Mouse (Mus musculus): ENCODE measurements around the gene Trank1. TPM values are rescaled to one million over a fixed set of nuclear protein-coding genes. Genes with fewer than 3 reads are reported as not detected.

The Trank1 gene
- polyA plus RNA-seq, 1 experiment from 2014 or later, result 0.07 TPM

DNA sequence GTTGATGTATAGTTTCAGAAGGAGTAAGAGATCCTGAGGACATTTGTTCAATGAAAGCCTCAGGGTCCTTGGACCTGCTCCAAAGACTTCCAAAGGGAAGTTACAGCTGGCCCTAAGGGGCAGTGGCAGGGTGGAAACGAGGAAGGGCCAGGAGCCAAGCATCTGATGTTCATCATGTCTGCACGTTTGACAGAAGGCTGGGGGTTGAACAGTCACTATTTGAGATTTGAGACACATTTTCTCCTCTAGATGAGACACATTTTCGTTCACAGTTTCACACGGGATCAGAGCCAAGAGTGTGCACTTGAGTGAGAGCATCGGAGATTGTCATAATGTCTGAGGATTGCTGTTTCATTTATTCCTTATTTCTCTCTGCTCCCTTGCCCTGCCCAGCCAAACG is 96.5 kb downstream of the Trank1 start:
- WGBS, result 32% methylated on average over 6 of the region's 6 CpGs
- Histone ChIP-seq H3K9me3 (no peaks in the 10 kb centered on the region), H3K36me3 (no peaks in the 10 kb centered on the region), H3K27ac (no peak overlapping the region), H3K4me1 (no peaks in the 10 kb centered on the region), H3K27me3 (no peaks in the 10 kb centered on the region), H3K4me3 (no peak overlapping the region), H3K4me2 (no peak overlapping the region), H3K9ac (no peak overlapping the region)
- peak; percentile 78; the same call in 1 of the 2 replicates for ATAC-seq (ENCODE audit: borderline replicate concordance, extremely low read depth, low FRiP score, low TSS enrichment)

DNA sequence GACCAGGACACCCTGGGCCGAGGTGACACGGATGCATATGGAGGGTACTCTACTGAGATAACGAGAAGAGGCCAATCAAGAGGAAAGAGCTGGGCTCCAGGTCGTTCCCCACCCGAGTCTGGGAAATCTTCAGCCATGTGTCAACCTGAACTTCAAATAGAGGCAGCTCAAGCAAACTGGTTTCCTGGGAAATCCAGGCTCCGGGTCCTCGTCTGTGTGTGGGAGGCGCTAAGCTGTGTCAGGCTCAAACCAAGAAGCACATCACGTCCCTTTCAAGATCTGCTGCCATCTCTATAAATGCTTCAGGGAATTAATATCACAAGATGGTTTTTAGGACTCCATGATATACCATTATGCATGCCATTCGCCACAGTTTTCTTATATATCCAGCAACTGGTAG is 96.9 kb downstream of the Trank1 start:
- Histone ChIP-seq H3K27ac (no peak overlapping the region), H3K4me1 (no peaks in the 10 kb centered on the region), H3K9ac (no peak overlapping the region), H3K4me2 (no peak overlapping the region), H3K4me3 (no peak overlapping the region), H3K9me3 (no peaks in the 10 kb centered on the region), H3K27me3 (no peaks in the 10 kb centered on the region), H3K36me3 (no peaks in the 10 kb centered on the region)
- WGBS, result 51% methylated on average over 10 of the region's 10 CpGs
- no peak for ATAC-seq (ENCODE audit: borderline replicate concordance, extremely low read depth, low FRiP score, low TSS enrichment)

DNA sequence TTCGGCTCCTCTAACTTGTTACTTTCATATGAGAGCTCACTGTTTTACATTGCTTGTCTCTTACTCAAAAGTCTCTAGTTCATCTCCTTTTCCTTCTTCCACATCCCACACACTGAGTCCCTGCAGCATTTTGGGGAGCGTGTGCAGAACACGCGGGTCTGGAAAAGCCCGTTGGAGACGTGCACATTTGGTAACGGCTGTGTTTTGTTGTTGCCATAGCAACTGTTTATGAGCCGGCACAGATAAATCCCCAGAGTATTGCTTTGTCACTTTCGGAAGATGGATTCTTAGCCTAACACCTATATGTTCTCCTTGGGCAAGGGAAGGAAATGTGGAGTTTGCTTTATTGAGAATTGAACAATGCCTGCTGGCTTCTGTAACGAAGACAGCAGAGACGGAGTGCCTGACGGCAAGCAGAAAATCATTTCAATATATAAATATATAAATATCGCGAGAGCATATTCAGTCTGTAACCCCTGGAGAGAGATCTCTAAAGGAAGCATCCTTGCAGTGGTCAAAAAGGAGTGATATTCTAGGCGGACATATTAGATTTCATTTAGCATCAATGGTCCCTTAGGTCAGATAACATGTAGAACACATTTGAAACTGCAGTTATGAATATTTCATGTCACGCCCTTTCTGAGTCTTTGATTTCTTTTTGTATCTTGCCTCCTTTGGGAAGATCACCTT is 101.1 kb downstream of the Trank1 start:
- no peak overlapping the region for H3K4me3 ChIP-seq
- WGBS, result 73% methylated on average over 16 of the region's 16 CpGs
- no peaks in the 10 kb centered on the region for H3K9me3 ChIP-seq
- no peak overlapping the region for H3K4me2 ChIP-seq
- no peak overlapping the region for H3K27ac ChIP-seq
- no peaks in the 10 kb centered on the region for H3K4me1 ChIP-seq
- H3K27me3 ChIP-seq, result no peaks in the 10 kb centered on the region
- H3K9ac ChIP-seq, result no peak overlapping the region
- ATAC-seq (ENCODE audit: borderline replicate concordance, extremely low read depth, low FRiP score, low TSS enrichment), result no peak
- H3K36me3 ChIP-seq, result no peaks in the 10 kb centered on the region

DNA sequence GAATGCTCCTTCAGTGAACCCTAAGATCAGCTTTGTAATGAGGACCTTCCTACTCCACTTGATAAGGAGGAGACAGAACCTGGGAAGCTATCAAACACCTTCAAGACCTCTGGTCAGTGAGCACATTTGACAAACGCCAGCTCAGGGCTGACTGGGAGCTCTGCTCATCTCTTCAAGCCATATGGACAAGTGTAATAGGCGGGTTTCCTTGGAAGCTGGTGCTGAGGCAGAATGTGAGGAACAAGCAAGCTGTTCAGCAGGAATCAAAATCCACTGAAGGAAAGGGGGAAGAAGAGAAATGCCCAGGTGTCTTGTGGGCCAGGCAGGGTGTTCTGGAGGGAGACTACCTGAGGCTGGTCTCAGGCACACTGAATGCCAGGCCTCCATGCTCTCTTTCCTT is 110.3 kb downstream of the Trank1 start:
- Histone ChIP-seq H3K36me3 (no peaks in the 10 kb centered on the region), H3K27ac (no peak overlapping the region), H3K9me3 (no peaks in the 10 kb centered on the region), H3K4me2 (no peak overlapping the region), H3K4me1 (peaks cover 7% of the 10 kb centered on the region; the same call in 1 of the 2 replicates), H3K27me3 (no peaks in the 10 kb centered on the region), H3K4me3 (no peak overlapping the region), H3K9ac (no peak overlapping the region)
- no peak for ATAC-seq (ENCODE audit: borderline replicate concordance, extremely low read depth, low FRiP score, low TSS enrichment)
- 61% methylated on average over 2 of the region's 2 CpGs for WGBS

DNA sequence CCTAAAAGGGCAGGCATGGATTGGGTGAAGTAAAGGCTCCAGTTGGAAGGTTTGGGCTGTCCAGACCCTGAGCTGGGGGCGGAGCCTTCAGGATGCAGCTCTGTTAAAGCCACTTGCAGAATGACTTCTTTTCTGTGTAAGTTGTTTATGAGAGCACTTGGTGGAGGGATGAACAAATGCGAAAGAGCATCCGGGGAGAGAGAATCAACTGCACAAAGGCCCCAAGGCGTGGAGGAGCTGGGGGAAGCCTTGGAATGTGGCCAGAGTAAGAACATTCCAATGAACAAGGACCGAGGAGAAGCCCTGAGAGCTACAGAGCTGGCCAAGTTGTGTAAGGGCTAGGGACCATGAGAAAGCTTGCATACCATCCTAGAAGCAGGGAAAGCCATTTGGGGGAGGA is 111.0 kb downstream of the Trank1 start:
- Histone ChIP-seq H3K27ac (no peak overlapping the region), H3K4me2 (no peak overlapping the region), H3K27me3 (no peaks in the 10 kb centered on the region), H3K4me1 (peaks cover 7% of the 10 kb centered on the region; the same call in 1 of the 2 replicates), H3K9ac (no peak overlapping the region), H3K9me3 (no peaks in the 10 kb centered on the region), H3K36me3 (no peaks in the 10 kb centered on the region), H3K4me3 (no peak overlapping the region)
- 38% methylated on average over 5 of the region's 5 CpGs for WGBS
- ATAC-seq (ENCODE audit: borderline replicate concordance, extremely low read depth, low FRiP score, low TSS enrichment), result peak; percentile 46; the same call in 1 of the 2 replicates

DNA sequence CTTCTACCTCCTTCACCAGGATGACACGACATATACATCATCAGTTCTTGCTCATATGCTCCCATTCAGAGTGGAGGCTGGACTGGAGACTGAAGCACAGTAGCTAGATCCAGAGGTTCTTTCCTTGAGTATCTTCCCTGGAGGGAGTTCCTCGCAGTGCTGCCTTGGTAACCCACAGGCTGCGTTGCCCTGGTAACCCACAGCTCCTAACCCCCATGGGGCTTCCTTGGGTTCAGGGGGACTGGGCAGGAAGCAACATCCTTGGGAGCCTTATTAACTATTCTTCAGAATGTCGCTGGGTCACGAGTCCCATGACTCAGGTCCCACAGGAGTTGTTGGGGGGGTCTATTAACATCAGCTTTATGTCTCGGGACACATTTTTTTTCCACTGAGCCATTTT is 113.6 kb downstream of the Trank1 start:
- ATAC-seq (ENCODE audit: borderline replicate concordance, extremely low read depth, low FRiP score, low TSS enrichment), result no peak
- H3K27ac ChIP-seq, result no peak overlapping the region
- no peaks in the 10 kb centered on the region for H3K27me3 ChIP-seq
- no peaks in the 10 kb centered on the region for H3K9me3 ChIP-seq
- H3K9ac ChIP-seq, result no peak overlapping the region
- no peak overlapping the region for H3K4me2 ChIP-seq
- H3K4me1 ChIP-seq, result peaks cover 10% of the 10 kb centered on the region; the same call in 1 of the 2 replicates
- H3K4me3 ChIP-seq, result no peak overlapping the region
- no peaks in the 10 kb centered on the region for H3K36me3 ChIP-seq
- WGBS, result 72% methylated on average over 6 of the region's 6 CpGs

DNA sequence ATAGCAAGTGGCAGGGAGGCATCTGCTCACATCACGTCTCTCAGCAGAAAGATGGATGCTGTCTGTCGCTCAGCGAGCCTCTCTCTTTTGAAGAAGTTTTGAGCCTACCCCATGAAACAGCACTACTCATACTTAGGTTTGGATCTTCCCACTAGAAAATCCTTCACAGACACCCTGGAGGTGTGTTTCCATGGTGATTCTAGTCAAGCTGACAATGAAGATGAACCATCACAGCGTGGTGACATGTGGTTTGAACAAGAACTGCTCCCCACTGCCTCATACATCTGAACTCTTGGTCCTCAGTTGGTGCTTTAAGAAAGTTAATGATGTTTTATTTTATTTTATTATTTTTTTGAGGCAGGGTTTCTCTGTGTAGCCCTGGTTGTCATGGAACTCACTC is 114.4 kb downstream of the Trank1 start:
- Histone ChIP-seq H3K4me3 (no peak overlapping the region), H3K4me2 (no peak overlapping the region), H3K27ac (no peak overlapping the region), H3K36me3 (no peaks in the 10 kb centered on the region), H3K27me3 (no peaks in the 10 kb centered on the region), H3K9me3 (no peaks in the 10 kb centered on the region), H3K9ac (no peak overlapping the region), H3K4me1 (peaks cover 10% of the 10 kb centered on the region; the same call in 1 of the 2 replicates)
- no peak for ATAC-seq (ENCODE audit: borderline replicate concordance, extremely low read depth, low FRiP score, low TSS enrichment)
- 73% methylated on average over 4 of the region's 4 CpGs for WGBS

DNA sequence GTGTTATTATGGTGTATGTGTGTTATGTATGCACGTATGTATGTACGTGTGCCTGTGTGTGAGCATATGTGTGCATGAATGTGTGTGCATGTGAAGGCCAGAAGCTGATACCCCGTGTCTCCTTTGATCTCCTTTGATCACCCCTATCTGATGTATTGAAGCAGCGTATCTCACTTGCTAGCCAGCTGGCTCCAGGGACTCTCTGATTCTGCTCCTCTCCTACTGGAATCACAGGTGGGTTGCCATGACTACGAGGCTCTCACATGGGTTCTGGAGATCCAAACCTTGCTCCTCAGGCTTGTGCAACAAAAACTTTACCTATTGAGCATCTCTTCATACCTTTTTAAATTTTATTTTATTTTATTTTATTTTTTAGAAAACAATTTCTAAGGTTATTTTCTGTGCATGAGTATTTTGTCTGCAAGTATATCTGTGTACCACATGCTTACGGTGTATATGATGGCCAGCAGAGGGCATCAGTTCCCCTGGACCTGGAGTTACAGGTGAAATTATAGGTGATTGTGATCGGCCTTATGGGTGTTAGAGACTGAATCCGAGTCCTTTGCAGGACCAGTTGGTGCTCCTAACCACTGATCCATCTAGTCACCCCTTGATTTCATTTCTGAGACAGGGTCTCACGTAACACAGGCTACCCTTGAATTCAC is 116.5 kb downstream of the Trank1 start:
- 84% methylated on average over 9 of the region's 9 CpGs for WGBS

GRCm38 (mm10) chr9:111428698-111429362 is 117.3 kb downstream of the Trank1 start:
- no peak for ATAC-seq (ENCODE audit: borderline replicate concordance, extremely low read depth, low FRiP score, low TSS enrichment)
- WGBS, result 59% methylated on average over 8 of the region's 8 CpGs
- no peaks in the 10 kb centered on the region for H3K9me3 ChIP-seq

More for the DNA sequence above, 116.5 kb downstream of the Trank1 start:
- H3K9ac ChIP-seq, result no peak overlapping the region
- H3K27ac ChIP-seq, result no peak overlapping the region
- H3K9me3 ChIP-seq, result no peaks in the 10 kb centered on the region
- H3K4me3 ChIP-seq, result no peak overlapping the region
- no peak overlapping the region for H3K4me2 ChIP-seq
- 0 out of 2 replicates have a peak, but pooled peaks cover 3% of the 10 kb centered on the region for H3K4me1 ChIP-seq
- H3K36me3 ChIP-seq, result no peaks in the 10 kb centered on the region
- no peaks in the 10 kb centered on the region for H3K27me3 ChIP-seq
- ATAC-seq (ENCODE audit: borderline replicate concordance, extremely low read depth, low FRiP score, low TSS enrichment), result no peak

GRCm38 (mm10) chr9:111429363-111429750 is 117.8 kb downstream of the Trank1 start:
- ATAC-seq (ENCODE audit: borderline replicate concordance, extremely low read depth, low FRiP score, low TSS enrichment), result peak; percentile 64; the same call in 1 of the 2 replicates

More at GRCm38 (mm10) chr9:111428698-111429362, 117.3 kb downstream of the Trank1 start:
- Histone ChIP-seq H3K4me2 (no peak overlapping the region), H3K27ac (no peak overlapping the region), H3K36me3 (no peaks in the 10 kb centered on the region), H3K27me3 (no peaks in the 10 kb centered on the region), H3K9ac (no peak overlapping the region), H3K4me1 (0 out of 2 replicates have a peak, but pooled peaks cover 3% of the 10 kb centered on the region), H3K4me3 (no peak overlapping the region)

GRCm38 (mm10) chr9:111435429-111435828 is 123.9 kb downstream of the Trank1 start:
- Histone ChIP-seq H3K4me2 (no peak overlapping the region), H3K4me3 (no peak overlapping the region), H3K27ac (no peak overlapping the region), H3K9me3 (no peaks in the 10 kb centered on the region), H3K4me1 (peaks cover 7% of the 10 kb centered on the region), H3K36me3 (no peaks in the 10 kb centered on the region), H3K9ac (no peak overlapping the region), H3K27me3 (peaks cover 26% of the 10 kb centered on the region)
- no peak for ATAC-seq (ENCODE audit: borderline replicate concordance, extremely low read depth, low FRiP score, low TSS enrichment)
- 80% methylated on average over 2 of the region's 2 CpGs for WGBS

More at GRCm38 (mm10) chr9:111429363-111429750, 117.8 kb downstream of the Trank1 start:
- Histone ChIP-seq H3K9ac (no peak overlapping the region), H3K4me3 (no peak overlapping the region), H3K4me1 (0 out of 2 replicates have a peak, but pooled peaks cover 3% of the 10 kb centered on the region), H3K27ac (no peak overlapping the region), H3K27me3 (no peaks in the 10 kb centered on the region), H3K9me3 (no peaks in the 10 kb centered on the region), H3K36me3 (no peaks in the 10 kb centered on the region), H3K4me2 (no peak overlapping the region)
- WGBS, result 29% methylated on average over 2 of the region's 2 CpGs
